Mouse (Mus musculus) cerebellum, adult 2 months (tissue): Measurements from ENCODE around the gene Ttll11. TPM values are rescaled to one million over a fixed set of nuclear protein-coding genes. Genes with fewer than 3 reads are reported as not detected.

Experiments used
- DNase-seq, 2 experiments: peaks; one replicate each; pipeline ENCODE4 v3.0.0; 2021
- H3K27ac ChIP-seq: fragments of 200-500 bp; 2 replicates; pipeline ENCODE4 v1.5.1; 2012; ENCODE audit warnings: low read length, control low read depth, inconsistent platforms; ENCODE audit not compliant: insufficient read depth
- H3K27me3 ChIP-seq: fragments of 200-500 bp; 2 replicates; pipeline ENCODE4 v1.6.1; 2012; ENCODE audit warnings: inconsistent platforms, mild to moderate bottlenecking, low read length, moderate library complexity; ENCODE audit not compliant: control insufficient read depth, insufficient read depth
- H3K4me1 ChIP-seq: fragments of 200-500 bp; 2 replicates; pipeline ENCODE4 v1.6.1; 2011; ENCODE audit warnings: low read length; ENCODE audit not compliant: control insufficient read depth, insufficient read depth
- H3K4me3 ChIP-seq: fragments of 200-500 bp; replicated peaks from 2 replicates; pipeline ENCODE3; 2011; ENCODE audit warnings: mild to moderate bottlenecking, low read depth, low read length, control low read depth; ENCODE audit not compliant: insufficient read depth
- CTCF ChIP-seq: fragments of 200-500 bp; IDR thresholded peaks from 2 replicates; pipeline ENCODE4 v1.5.1; 2011; ENCODE audit warnings: low read depth, mild to moderate bottlenecking, control low read depth, low read length, moderate library complexity, borderline replicate concordance; ENCODE audit not compliant: insufficient read depth
- POLR2A ChIP-seq: fragments of 200-500 bp; IDR thresholded peaks from 2 replicates; pipeline ENCODE4 v1.6.1; 2011; ENCODE audit warnings: low read length, control low read depth, borderline replicate concordance; ENCODE audit not compliant: insufficient read depth
- WGBS: fragments of 180-500 bp; shearing (Covaris S2); methylation state at CpG from one replicate; pipeline ENCODE4 v1.1.7; 2018; 5-methylcytosine and 5-hydroxymethylcytosine counted together
- polyA plus RNA-seq: library from polyadenylated mRNA; depleted of rRNA; stranded (reverse); fragments of >200 nt; gene quantifications from 2 replicates; pipeline ENCODE4 v1.2.3, GENCODE M21; 2012

Gene Ttll11
- polyA plus RNA-seq, 1 experiment, result 21.4 TPM

DNA sequence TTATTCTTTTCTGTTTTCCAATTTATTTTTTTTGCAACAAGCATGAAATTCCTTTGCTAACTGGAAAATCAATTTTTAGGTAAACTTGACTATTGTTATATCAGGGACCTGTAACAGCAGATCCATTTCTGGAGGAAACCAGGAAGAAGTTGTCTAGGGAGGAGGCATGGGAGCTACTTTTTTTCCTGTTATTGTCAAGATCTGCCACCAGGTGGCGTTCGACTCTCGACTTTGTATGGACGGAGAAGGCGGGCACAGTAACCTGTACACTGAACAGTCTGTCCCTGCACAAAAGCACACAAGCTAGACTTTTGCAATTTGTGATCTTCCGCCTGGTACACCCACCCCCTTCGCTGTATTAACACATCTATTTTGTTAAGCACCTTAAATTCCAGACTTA is 4.2 kb upstream of the Ttll11 start:
- H3K4me3 ChIP-seq, result no peak overlapping the region
- H3K4me1 ChIP-seq, result no peaks in the 10 kb centered on the region
- WGBS, result 3% methylated on average over 7 of the region's 7 CpGs
- H3K27me3 ChIP-seq, result no peaks in the 10 kb centered on the region
- peak; percentile 59 to 60 for DNase-seq
- no peak overlapping the region for H3K27ac ChIP-seq
- TF ChIP-seq POLR2A (no peak), CTCF (peak; percentile 78)

- Histone ChIP-seq H3K27me3 (no peaks in the 10 kb centered on the region), H3K4me1 (peaks cover 12% of the 10 kb centered on the region), H3K4me3 (no peak overlapping the region), H3K27ac (no peak overlapping the region)
- DNase-seq, result no peak
- WGBS, result 89% methylated on average over 3 of the region's 3 CpGs
- no peak for TF ChIP-seq POLR2A
Measured at GRCm38 (mm10) chr2:35981872-35982271, 2.2 kb upstream of the Ttll11 start.

GRCm38 (mm10) chr2:35978941-35979643 is 621 bp downstream of the Ttll11 start:
- WGBS, result under 1% methylated on average over 71 of the region's 76 CpGs
- Histone ChIP-seq H3K27ac (peak overlapping the region; percentile 35), H3K4me3 (peak overlapping the region; percentile 61), H3K27me3 (no peaks in the 10 kb centered on the region), H3K4me1 (peaks cover 12% of the 10 kb centered on the region)
- TF ChIP-seq POLR2A, result no peak
- TF ChIP-seq CTCF, result no peak
- DNase-seq, result peak in 1 of 2 experiments; percentile 62

GRCm38 (mm10) chr2:35978276-35978933 is 1.3 kb downstream of the Ttll11 start:
- H3K4me3 ChIP-seq, result peak overlapping the region; percentile 61
- WGBS, result 10% methylated on average over 15 of the region's 15 CpGs
- H3K27me3 ChIP-seq, result no peaks in the 10 kb centered on the region
- TF ChIP-seq POLR2A (no peak), CTCF (no peak)
- H3K4me1 ChIP-seq, result peaks cover 12% of the 10 kb centered on the region
- peak in 1 of 2 experiments; percentile 24 for DNase-seq
- H3K27ac ChIP-seq, result no peak overlapping the region

- WGBS, result 78% methylated on average over 3 of the region's 3 CpGs
- Histone ChIP-seq H3K27ac (no peak overlapping the region), H3K4me3 (peak overlapping the region; percentile 31), H3K27me3 (no peaks in the 10 kb centered on the region), H3K4me1 (peaks cover 12% of the 10 kb centered on the region)
- no peak for TF ChIP-seq CTCF
- TF ChIP-seq POLR2A, result no peak
- no peak for DNase-seq
Measured at GRCm38 (mm10) chr2:35977749-35978148, 2.0 kb downstream of the Ttll11 start.

DNA sequence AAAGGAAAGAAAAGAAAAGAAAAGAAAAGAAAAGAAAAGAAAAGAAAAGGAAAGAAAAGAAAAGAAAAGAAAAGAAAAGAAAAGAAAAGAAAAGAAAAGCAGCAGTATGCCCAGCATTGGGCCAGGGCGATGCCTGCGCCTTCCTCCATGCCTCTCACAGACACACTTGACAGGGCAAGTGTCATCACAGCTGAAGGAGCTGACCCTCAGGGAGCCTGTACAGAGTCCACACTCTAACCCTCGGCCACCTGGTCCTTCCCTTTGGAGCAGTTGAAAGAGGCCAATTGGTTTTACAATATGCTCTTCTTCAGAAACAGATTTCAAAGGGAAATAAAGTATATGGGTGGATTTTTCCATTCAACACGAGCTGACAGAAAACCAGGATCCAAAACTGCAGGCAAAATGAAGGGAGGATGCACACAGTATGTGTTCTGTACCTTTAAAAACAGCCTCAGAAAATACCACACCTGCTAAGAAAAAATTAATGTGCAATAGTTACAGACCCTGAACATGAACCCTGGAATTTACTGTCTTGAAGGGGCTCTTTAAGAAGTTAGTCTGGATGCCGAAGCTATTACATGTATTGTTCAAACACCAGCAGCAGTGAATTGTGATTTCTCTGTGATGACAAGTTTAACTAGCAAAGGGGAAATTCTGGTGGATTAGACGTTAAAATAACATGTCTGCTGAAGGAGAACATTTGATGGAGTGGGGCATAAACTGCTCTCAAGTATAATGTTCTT is 7.3 kb downstream of the Ttll11 start:
- no peak for TF ChIP-seq POLR2A
- Histone ChIP-seq H3K27me3 (no peaks in the 10 kb centered on the region), H3K27ac (no peak overlapping the region), H3K4me1 (peaks cover 11% of the 10 kb centered on the region), H3K4me3 (no peak overlapping the region)
- WGBS, result 50% methylated on average over 6 of the region's 6 CpGs
- DNase-seq, result peak in 1 of 2 experiments; percentile 34

DNA sequence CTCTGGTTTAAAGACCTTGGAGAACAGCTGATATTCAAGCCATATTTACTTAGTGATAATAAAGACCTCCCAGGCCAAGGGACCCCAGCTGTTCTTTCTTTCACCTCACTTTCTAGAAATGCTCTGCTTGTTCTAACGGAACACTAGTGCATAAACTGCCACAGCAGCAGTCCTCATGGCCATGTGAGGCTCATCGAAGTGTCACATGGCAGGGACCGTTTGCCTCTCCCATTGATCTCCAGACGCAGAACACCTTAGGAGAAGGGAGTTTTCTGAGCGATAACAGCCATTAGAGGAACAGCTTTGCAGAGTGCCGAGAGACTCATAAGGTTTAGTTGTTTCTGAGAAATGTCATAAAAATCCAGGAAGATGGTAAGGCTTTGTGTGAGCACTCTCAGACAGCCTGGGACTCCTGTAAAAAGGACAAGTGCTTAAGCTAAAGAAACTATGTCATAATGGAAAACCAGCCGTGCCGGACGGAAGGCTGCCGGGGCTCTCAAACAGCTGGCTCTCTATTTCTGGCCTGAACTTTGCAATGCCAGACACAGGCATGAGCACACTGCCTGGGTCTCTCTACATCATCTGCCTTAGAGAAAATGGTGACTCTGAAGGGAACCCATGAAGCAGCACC is 13.7 kb downstream of the Ttll11 start:
- Histone ChIP-seq H3K27ac (no peak overlapping the region), H3K4me3 (no peak overlapping the region), H3K27me3 (no peaks in the 10 kb centered on the region), H3K4me1 (peaks cover 17% of the 10 kb centered on the region)
- TF ChIP-seq POLR2A (no peak), CTCF (no peak)
- WGBS, result 89% methylated on average over 10 of the region's 10 CpGs
- DNase-seq, result no peak

DNA sequence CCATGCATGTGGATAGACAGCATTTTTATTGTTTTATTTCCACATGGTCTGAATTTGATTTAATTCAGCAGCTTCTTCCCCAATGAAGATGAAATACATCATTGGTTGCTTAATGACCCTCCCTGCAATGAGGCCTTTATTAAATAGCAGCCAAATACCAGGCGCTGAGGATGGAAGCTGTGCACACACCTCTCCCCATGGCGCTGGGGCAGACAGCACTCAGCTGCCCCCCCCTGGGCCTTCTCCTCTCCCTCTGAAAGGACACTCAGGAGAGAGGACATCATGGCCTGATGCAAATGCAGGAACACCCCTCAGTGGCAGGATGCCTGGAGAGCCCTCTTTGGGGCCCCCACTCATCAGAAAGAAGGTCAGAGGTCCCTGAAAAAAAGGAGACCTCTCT is 16.4 kb downstream of the Ttll11 start:
- Histone ChIP-seq H3K4me3 (no peak overlapping the region), H3K27ac (no peak overlapping the region)

More for the DNA sequence above, 16.4 kb downstream of the Ttll11 start:
- Histone ChIP-seq H3K4me1 (peaks cover 13% of the 10 kb centered on the region; the same call in 1 of the 2 replicates), H3K27me3 (no peaks in the 10 kb centered on the region)
- TF ChIP-seq CTCF (no peak), POLR2A (no peak)
- DNase-seq, result no peak
- WGBS, result 84% methylated on average over 2 of the region's 2 CpGs
